Mouse (Mus musculus) layer of hippocampus, postnatal 36 days (tissue): ENCODE results near the gene Ifi213. TPM values are rescaled to one million over a fixed set of nuclear protein-coding genes. Genes with fewer than 3 reads are reported as not detected.
"Not testable (repeated sequence)": the region's sequence is repeated elsewhere in the genome, so short reads cannot be mapped to it uniquely, and the experiment has no call there.

Source experiments
- DNase-seq, 2 experiments: peaks; one replicate each; pipeline ENCODE4 v3.0.0; 2022
- microRNA-seq, 2 experiments: library from miRNA; unstranded; fragments of <30 nt; microRNA quantifications; one replicate each; pipeline ENCODE4 v1.2.0; 2021
- total RNA-seq, 2 experiments: library from RNA; stranded (reverse); gene quantifications; 2 replicates each; pipeline ENCODE4 v1.2.3; 2021

Ifi213 gene
- not detected for total RNA-seq

DNA sequence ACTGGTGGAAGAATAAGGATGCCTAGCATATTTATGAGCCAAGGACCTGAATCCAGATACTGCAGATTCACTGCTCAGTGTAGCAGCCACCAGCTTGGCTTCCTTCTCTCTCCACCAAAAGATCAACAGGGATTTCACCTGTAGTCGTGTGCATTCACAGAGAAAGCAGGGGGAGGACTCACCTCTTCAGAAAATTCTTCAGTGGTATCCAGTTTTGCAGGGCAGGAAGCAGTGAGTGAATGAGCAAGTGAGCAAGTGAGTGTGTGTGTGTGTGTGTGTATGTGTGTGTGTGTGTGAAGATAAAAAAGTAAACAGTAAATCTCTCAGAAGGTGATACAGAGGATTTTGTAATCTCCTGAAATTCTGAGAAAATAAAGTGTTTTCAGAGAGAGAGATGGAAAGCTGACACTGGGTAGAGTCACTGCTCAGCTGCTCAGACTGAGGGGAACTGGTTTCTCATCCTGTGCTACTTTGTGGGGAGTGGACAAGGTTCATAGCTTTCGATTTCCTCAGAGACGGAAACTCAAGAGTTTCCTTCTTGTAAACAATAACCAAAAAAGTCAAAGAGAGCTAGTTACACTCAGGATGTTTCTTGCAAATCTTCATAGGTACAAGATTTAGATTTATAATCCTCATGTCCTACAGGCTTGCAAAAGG, at the start of gene Ifi213:
Gene Ifi213, minus strand, starts transcription at position 437 of the 657 bp plus-strand sequence.
- not testable (repeated sequence) for DNase-seq

DNA sequence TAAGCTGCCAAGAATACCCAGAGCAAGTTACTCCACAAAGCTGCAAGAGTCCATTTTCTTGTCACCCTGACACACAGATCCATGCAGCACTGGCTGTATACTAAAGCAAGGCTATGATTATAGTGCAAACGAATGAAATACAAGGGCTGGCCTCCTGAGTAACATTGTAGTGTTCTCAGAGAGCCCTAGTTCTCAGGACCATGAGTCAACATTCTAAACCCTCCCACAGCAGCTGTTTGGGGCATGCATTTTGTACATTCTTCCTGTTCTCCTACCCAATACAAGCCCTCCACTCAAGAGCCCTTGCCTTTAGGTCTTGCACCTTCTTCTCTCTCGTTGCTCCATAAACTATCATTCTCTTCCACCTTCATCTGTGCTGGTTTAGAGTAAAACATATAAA, 46.3 kb upstream of the Ifi213 start:
- no peak for DNase-seq

DNA sequence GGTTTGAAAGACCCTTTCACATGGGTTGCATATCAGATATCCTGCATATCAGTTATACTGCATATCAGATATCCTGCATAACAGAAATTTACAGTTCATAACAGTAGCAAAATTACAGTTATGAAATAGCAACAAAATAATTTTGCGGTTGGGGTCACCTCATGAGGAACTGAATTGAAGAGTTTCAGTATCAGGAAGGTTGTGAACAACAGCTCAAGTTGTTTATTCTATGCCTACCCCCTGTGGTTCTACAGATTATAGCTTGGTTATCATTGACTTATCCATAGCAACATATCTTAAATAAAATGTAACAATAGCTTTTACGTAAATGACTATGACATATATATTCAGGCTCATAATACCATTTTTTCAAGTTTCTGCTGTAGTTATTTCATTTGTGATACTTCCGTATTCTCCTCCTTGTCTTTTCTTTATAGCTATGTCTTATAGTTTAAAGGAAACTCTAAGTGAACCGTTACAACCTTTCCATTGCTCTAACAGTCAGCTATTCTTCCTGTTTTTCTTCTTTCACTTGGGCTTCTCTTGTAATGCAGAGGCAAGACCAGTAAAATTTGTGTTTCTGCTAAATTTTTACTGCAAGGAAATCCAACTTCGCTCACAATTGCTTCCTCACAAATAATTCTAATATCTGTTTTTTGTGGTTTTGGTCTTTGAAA, 35.0 kb upstream of the Ifi213 start:
- no peak for DNase-seq

GRCm38 (mm10) chr1:173630622-173631021, 31.5 kb upstream of the Ifi213 start, which contains the start of gene Ifi209:
Gene Ifi209, plus strand, starts transcription at chr1:173630917.
- DNase-seq = not testable (repeated sequence)

DNA sequence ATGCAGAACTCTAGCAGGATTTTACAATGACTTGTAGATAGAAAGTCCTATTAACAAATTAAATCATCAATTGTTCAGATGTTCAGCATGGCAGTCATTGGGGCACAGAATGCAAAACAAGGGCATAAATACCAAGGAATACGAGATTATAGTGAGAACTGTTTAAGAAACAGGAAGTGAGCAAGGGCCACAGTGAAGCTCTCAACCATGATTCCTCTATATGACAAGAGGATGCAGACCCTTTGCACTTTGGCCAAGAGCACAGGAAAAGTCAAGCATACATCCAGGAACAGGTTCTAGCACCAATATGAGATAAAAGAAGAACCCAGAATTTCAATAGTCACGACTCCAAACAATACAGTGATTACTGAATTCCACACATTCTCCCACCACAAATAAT, 27.6 kb upstream of the Ifi213 start:
- DNase-seq = no peak

DNA sequence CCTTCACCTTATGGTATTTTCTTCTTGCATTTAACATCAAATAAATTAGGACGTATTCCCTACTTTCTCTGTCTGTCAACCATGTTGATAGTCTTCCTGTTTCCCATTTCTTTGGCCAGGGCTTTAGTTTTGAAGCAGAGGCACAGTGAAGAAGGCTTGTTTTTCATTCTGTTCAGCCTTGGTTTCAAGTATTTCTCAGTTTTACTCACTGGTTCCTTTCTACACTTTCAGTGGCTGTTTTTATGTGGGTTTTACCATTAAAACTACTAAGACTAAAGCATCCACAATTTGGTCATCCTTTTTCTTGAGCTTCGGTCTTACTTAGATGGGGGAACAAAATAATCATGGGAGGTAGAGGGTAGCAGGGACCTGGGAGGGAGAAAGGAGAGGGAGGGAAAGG, 25.0 kb upstream of the Ifi213 start:
- no peak for DNase-seq

- not testable (repeated sequence) for DNase-seq
These were observed 23.1 kb upstream of the Ifi213 start for GRCm38 (mm10) chr1:173622216-173622615.

GRCm38 (mm10) chr1:173610291-173610690, 11.2 kb upstream of the Ifi213 start:
- not testable (repeated sequence) for DNase-seq

DNA sequence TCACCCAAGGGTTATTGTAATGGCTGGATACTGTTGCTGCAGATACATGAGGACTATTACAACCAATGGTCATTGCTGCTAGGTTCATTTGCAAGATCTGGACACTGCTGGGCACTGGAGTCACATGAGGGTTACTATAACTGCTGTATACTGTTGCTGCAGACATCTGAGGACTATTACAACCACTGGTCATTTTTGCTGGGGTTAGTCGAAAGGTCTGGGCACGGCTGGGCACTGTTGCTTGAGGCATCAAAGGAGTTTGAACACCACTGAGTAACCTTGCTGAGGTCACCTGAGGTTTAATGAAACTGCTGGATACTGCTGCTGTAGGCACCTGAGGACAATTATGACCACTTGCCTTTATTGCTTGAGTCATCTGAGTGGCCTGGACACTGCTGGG, 9.4 kb downstream of the Ifi213 start:
- not testable (repeated sequence) for DNase-seq

- DNase-seq = no peak
These were observed 19.0 kb downstream of the Ifi213 start for GRCm38 (mm10) chr1:173579921-173580585.

DNA sequence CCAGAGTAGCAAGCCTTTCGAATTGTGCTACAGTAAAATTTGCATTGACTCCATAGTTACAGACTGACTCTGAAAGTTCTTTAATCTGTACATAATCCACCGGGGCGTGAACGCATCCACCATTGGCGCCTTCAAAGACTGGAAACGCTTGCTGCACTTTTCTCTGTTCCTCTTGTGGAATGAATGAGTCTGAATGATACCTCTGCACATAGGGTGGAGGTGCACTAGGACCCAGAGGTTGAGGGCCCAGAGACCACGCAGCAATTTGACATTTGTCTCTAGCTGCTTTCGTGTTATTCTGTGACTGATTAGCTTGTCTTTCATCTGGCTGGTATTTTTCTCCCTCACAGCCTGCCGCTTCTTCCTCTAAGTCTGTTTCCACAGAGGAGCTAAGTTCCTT, 20.0 kb downstream of the Ifi213 start:
- DNase-seq = no peak

- DNase-seq = not testable (repeated sequence)
These were observed 48.5 kb downstream of the Ifi213 start for GRCm38 (mm10) chr1:173550491-173551050.

GRCm38 (mm10) chr1:173548798-173549197, 50.3 kb downstream of the Ifi213 start:
- DNase-seq = not testable (repeated sequence)

- not testable (repeated sequence) for DNase-seq
These were observed 63.3 kb downstream of the Ifi213 start, which contains the start of gene Ifi214 for GRCm38 (mm10) chr1:173535791-173536190. Gene Ifi214, minus strand, starts transcription at chr1:173535957.

DNA sequence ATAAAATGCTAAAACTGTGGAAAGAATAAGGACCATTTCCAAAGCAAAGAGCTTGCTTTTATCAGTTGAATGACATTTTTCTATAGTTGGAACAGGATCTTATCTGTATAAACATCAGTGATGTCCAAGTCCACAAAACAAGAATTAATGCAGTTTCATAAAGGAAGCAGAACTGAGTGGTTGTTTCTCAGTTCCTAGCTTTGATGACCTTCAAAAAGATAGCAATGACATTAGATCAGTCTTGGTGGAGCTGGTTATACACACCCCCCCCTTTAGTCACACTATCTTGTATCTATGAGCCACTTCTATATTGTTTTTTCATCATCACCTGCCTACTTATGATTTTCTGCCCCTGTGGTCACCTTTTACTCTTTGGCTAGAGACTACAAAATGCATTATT, 77.6 kb downstream of the Ifi213 start:
- no peak for DNase-seq

Small RNA genes within 50 kb of the gene (microRNA-seq; reads per million reads assigned to microRNA genes)
- gene Gm44339 = 0 reads per million in 2 experiments
- gene Gm44481 = 0 reads per million in 2 experiments

Other genes starting within 250 kb of the Ifi213 start
- gene Aim2, start 248.4 kb downstream of the Ifi213 start, total RNA-seq = 1 to 10 TPM; 2.9 to 3.7 TPM
- 100 to 1,000 TPM; 366 to 384 TPM for gene Cadm3, start 231.6 kb downstream of the Ifi213 start, total RNA-seq
- gene Ifi206, start 108.2 kb downstream of the Ifi213 start, total RNA-seq = not detected
- not detected for gene Ifi214, start 63.3 kb downstream of the Ifi213 start, total RNA-seq
- gene Ifi209, start 31.6 kb upstream of the Ifi213 start, total RNA-seq = not detected
- not detected for gene Ifi208, start 74.4 kb upstream of the Ifi213 start, total RNA-seq
- under 1 TPM; 0.15 to 0.61 TPM for gene Ifi207, start 142.5 kb upstream of the Ifi213 start, total RNA-seq
- gene Ifi204, start 167.7 kb upstream of the Ifi213 start, total RNA-seq = under 1 TPM; 0.18 to 0.25 TPM